Mouse (Mus musculus) kidney, postnatal 14 days (tissue): ENCODE measurements around the gene Hmcn1.

Experiments used
- DNase-seq: peaks from one replicate; pipeline ENCODE4 v3.0.0; 2022; ENCODE audit warnings: mixed read lengths

The Hmcn1 gene

GRCm38 (mm10) chr1:150623226-150623625 is 370.0 kb downstream of the Hmcn1 start:
- DNase-seq: no peak

- DNase-seq: no peak
These were observed 382.7 kb downstream of the Hmcn1 start for GRCm38 (mm10) chr1:150610539-150610938.

- DNase-seq: no peak
These were observed 387.1 kb downstream of the Hmcn1 start for GRCm38 (mm10) chr1:150606173-150606572.

DNA sequence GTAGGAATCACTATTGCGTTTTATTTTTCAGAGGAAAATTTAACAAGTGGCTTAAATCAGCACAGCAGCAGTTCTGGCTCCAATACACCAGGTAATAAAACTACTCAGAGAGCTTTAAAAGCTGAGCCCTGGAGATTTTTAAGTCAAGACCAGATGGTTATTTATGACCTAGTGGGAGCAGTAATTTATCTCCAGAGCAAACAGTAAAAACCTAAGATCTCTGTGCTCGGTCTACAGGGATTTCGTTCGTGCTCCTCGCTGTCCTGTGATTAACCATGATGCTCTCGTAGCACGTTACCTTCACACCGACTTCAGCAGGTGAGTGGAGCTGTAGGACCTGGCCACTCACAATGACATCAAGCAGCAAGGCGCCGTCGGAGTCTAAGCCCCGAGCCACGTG is 399.6 kb downstream of the Hmcn1 start:
- no peak for DNase-seq

DNA sequence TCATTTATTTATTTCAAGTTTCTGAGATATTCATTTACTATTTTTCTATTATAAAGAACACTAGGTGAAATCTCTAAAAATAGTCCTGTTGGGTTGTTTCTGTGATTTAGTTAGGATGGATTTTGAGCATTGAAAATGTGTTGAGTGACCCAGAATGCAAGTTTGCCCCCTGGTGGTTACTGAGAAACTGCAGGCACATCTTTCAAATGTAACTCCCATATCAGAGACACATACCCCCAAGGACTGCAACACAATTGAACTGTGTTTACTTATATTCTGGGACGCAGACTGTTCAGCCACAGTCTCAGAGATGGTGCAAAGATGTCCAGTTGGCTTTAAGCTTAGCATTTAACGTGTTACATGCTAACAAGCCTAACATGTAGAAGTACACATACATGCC is 402.0 kb downstream of the Hmcn1 start:
- peak; percentile 60 for DNase-seq

- DNase-seq: no peak
These were observed 405.8 kb downstream of the Hmcn1 start for GRCm38 (mm10) chr1:150587410-150587809.

DNA sequence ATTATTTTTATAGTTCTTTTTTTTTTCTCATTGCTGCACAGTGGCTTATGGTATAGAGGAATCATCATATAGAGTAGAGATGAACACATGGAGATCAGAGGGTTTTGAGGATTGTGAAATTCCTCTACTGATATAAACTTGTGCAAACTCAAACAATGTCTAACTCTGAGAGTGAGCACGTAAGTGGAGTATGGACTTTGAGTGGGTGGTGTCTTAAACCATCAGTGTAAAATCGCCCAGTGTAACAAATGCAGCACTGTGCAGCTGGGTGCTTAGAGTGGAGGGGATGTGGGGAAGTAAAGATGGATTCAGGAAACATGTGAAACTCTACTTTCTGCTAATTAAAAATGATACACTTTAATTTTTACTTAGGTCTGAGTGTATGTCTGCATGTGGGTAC is 408.8 kb downstream of the Hmcn1 start:
- DNase-seq: no peak

DNA sequence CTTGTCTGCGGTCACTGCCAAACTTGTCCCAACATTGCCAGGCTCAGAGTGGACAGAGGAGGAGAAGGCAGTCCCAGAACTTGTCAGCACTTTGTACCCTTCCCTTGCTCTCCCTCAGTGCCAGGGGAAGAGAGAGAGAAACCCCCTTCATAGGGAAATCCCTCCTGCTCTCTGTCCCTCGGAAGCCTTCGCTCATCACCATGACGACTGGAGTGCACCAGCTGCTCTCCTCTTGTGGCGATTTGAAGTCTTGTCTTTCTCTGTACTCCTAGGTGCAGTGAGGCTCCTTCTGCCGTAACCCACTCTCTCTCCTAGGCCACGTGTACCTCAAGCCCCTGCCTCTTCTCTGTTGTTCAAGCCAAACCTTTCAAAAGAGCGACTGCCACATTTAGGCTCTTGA is 409.5 kb downstream of the Hmcn1 start:
- DNase-seq: no peak

DNA sequence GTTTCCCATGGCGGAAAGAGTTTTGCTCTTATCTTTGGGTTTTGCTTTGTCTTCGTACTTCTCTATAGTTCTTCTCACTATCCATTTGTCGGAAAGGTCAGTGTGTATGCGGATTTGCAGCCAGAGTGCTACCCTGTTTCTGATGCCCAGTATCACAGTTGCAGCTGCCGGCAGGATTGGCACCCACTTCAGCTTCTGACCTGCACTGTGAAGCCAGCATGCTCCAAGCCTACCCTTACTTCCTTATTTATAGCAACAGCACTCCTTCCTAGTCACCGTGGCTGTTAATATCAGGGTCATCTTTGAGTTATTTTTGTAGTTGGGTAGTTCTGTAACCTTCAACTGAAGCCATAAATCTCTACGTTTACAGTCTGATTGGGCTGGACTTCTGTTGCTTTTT is 412.7 kb downstream of the Hmcn1 start:
- no peak for DNase-seq

DNA sequence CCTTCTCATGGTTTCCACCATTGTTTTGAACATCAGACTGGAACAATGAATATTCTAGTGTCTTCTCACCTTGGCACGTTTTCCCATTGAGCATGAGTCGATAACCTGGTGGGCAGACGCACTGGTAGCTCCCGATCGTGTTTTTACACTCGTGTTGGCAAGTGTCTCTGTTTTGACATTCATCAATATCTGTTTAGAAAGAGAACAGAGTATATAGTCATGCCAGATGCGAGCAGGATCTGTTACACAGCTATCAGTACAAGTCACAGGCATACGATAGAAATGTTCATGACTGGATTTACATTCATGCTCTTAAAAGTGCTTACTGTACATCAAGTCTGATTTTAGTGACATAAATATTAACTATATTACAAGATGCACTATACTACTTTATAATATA is 419.8 kb downstream of the Hmcn1 start:
- DNase-seq: no peak

DNA sequence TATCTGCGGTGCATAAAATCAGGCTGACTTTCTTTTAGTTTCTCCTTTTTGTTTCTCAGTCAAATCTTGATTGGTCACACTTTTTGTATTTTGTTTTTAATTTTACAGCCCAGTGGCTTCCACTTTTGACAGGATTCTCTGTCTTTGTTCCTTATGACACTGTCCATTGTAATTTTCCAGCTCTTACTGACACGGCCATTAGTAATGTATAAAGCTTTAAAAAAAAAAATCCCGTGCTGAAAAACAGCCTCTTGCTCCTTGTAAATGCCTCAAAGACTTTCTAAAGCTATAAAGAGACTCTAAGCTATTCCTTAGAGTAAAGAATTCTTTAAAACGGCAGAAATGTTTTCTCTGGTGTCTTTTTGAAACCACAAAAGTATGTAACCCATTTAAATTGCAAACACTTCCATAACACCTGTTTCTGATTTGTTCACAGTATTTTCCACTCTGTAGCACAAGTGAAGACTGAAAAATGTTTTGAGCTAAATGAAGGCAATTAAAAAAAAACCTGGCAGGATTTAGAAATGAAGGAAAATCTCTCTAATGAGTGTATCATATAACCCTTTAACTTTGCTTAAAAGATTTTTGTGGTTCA is 422.6 kb downstream of the Hmcn1 start:
- DNase-seq: no peak

GRCm38 (mm10) chr1:150569820-150570543 is 423.3 kb downstream of the Hmcn1 start:
- DNase-seq: no peak

DNA sequence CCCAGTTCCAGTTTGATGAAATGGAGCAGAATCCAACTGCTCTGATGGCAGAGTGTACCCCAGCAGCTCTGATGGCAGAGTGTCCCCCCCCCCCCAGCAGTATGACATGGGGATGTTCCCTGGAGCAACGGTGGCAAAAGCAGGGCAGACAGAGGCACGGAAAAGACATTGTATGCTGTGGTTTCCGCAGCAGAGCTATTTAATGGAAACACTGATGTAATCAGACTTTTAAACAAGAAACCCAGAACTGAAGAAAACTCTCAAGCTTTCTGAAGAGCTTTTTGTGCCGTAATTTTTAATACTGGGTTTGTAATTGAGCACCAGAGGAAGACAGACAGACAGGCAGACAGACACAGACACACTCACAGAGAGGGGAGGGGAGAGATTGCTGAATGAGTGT is 426.9 kb downstream of the Hmcn1 start:
- no peak for DNase-seq

DNA sequence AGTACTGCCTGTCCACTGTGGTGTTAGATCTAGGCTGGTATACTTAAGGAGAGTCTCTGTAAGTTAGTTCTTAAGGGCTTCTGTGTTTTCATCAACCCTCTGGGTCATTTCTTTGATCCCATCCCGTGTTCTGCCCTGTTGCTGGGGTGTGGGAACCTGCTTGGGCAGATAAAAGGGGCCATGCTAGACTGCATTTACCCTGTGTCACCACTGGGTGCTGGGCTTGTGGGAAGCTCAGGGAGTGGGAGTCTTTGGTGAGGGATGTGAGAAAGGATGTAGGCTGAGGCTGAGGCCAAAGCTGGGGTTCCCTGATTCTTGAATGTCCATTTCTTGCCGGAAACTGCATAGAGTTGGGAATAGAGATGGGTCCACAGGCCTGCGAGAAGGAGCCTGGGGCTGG is 436.6 kb downstream of the Hmcn1 start:
- no peak for DNase-seq

GRCm38 (mm10) chr1:150551390-150551789 is 441.8 kb downstream of the Hmcn1 start:
- no peak for DNase-seq

- DNase-seq: no peak
These were observed 446.8 kb downstream of the Hmcn1 start for GRCm38 (mm10) chr1:150546463-150546862.

DNA sequence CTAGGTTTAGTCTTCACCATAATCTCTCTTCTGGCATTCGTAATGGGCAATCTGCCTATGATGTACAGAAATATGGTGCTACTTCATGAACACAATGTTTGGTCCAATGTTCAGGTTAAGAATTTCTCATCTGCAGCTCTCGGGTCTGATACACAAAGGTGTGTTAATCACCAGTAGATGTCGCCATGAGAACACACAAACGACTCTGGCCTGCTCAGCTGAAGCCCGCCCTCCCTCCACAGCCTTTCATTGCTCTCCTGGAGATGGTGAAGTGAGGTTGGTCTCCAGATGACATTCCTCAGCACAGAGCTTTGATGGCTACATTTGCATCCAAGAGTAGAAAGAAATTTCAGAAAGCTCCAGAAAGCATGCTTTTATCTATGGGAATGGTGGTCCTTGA is 453.0 kb downstream of the Hmcn1 start:
- DNase-seq: peak; percentile 48

GRCm38 (mm10) chr1:150537410-150538128 is 455.7 kb downstream of the Hmcn1 start:
- no peak for DNase-seq

- DNase-seq: peak; percentile 47
These were observed 457.3 kb downstream of the Hmcn1 start for GRCm38 (mm10) chr1:150535770-150536534.

DNA sequence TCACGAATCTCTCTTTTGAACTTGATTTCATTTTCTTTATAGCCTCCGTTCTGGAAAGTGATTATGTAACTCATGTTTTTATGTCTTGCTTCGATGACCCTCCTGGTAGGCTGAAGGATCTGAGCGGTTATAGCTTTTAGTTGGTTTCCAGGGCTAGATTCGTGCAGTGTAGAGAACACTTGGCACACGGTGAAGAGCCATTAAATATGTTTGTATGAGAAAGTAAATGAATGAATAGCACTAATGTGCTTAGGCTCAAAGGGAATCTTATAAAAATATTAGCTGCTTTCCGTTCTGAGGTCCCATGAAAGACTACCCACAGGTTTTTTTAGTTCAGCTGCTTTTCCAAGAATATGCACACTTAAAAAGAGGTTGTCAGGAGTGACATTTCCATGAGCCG is 458.6 kb downstream of the Hmcn1 start:
- no peak for DNase-seq

DNA sequence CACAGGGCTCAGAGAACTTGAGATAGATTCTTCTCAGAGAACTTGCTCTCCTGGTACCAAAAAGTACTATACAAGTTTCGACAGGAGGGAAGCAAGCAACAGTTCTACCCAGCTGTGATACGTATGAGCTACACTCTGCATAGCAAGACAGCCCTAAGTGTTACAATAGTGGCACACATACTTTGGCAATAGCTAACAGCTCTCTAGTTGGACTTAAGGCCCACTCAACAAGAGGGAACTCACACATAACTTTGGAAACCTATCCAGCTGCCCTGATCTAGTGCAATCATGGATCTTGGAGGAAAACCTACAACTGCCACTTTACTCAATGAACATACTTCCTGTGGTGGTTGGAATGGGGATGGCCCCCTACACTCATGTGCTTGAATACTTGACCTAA is 480.2 kb downstream of the Hmcn1 start:
- DNase-seq: no peak
